Mouse (Mus musculus): Measurements from ENCODE around the gene Topors.

The Topors gene

GRCm38 (mm10) chr4:40269430-40270032 is at the start of gene Topors, which contains the start of gene Smim27:
Gene Topors (minus strand): TSS chr4:40269850.
Gene Smim27 (plus strand): TSS chr4:40269579.
- H3K9me3 ChIP-seq (ENCODE audit: low read length): no peaks in the 10 kb centered on the region
- peak within 1 kb of the TSS; percentile 98 for H3K4me3 ChIP-seq (replicated peaks; ENCODE audit: low read length)
- peaks cover 64% of the 10 kb centered on the region for H3K36me3 ChIP-seq (ENCODE audit: insufficient read depth, low read length)
- H3K4me1 ChIP-seq (replicated peaks; ENCODE audit: low read depth, low read length): peaks cover 60% of the 10 kb centered on the region
- no peaks in the 10 kb centered on the region for H3K27me3 ChIP-seq (ENCODE audit: insufficient read depth, low read length)
- TF ChIP-seq CTCF (conservative IDR thresholded peaks at IDR 0.05; ENCODE audit: low read length) (no peak), POU5F1 (IDR thresholded peaks at IDR 0.05; ENCODE audit: borderline replicate concordance, low read length) (no peak), NANOG (IDR thresholded peaks at IDR 0.05; ENCODE audit: borderline replicate concordance, low read length) (no peak)

- Histone ChIP-seq H3K4me3 (replicated peaks; ENCODE audit: low read length) (no peak overlapping the region), H3K4me1 (replicated peaks; ENCODE audit: low read depth, low read length) (no peaks in the 10 kb centered on the region)
Observed at GRCm38 (mm10) chr4:40317404-40317803, 47.8 kb upstream of the Topors start.

GRCm38 (mm10) chr4:40313026-40313425 is 43.4 kb upstream of the Topors start:
- no peak overlapping the region for H3K4me3 ChIP-seq (replicated peaks; ENCODE audit: low read length)
- peaks cover 7% of the 10 kb centered on the region; the same call in 1 of the 2 replicates for H3K9me3 ChIP-seq (ENCODE audit: low read length)
- peaks cover 1% of the 10 kb centered on the region for H3K4me1 ChIP-seq (replicated peaks; ENCODE audit: low read depth, low read length)
- H3K36me3 ChIP-seq (ENCODE audit: insufficient read depth, low read length): no peaks in the 10 kb centered on the region
- TF ChIP-seq CTCF (conservative IDR thresholded peaks at IDR 0.05; ENCODE audit: low read length): no peak
- no peak for TF ChIP-seq NANOG (IDR thresholded peaks at IDR 0.05; ENCODE audit: borderline replicate concordance, low read length)
- TF ChIP-seq POU5F1 (IDR thresholded peaks at IDR 0.05; ENCODE audit: borderline replicate concordance, low read length): no peak
- H3K27me3 ChIP-seq (ENCODE audit: insufficient read depth, low read length): peaks cover 10% of the 10 kb centered on the region

More at GRCm38 (mm10) chr4:40317404-40317803, 47.8 kb upstream of the Topors start:
- H3K27me3 ChIP-seq (ENCODE audit: insufficient read depth, low read length): no peaks in the 10 kb centered on the region
- peaks cover 7% of the 10 kb centered on the region; the same call in 1 of the 2 replicates for H3K9me3 ChIP-seq (ENCODE audit: low read length)
- TF ChIP-seq CTCF (conservative IDR thresholded peaks at IDR 0.05; ENCODE audit: low read length) (no peak), POU5F1 (IDR thresholded peaks at IDR 0.05; ENCODE audit: borderline replicate concordance, low read length) (no peak), NANOG (IDR thresholded peaks at IDR 0.05; ENCODE audit: borderline replicate concordance, low read length) (no peak)
- no peaks in the 10 kb centered on the region for H3K36me3 ChIP-seq (ENCODE audit: insufficient read depth, low read length)

- H3K9me3 ChIP-seq (ENCODE audit: low read length): peaks cover 7% of the 10 kb centered on the region; the same call in 1 of the 2 replicates
- no peaks in the 10 kb centered on the region for H3K36me3 ChIP-seq (ENCODE audit: insufficient read depth, low read length)
- peaks cover 17% of the 10 kb centered on the region for H3K27me3 ChIP-seq (ENCODE audit: insufficient read depth, low read length)
- TF ChIP-seq POU5F1 (IDR thresholded peaks at IDR 0.05; ENCODE audit: borderline replicate concordance, low read length): no peak
- TF ChIP-seq NANOG (IDR thresholded peaks at IDR 0.05; ENCODE audit: borderline replicate concordance, low read length): no peak
- no peak for TF ChIP-seq CTCF (conservative IDR thresholded peaks at IDR 0.05; ENCODE audit: low read length)
- peaks cover 6% of the 10 kb centered on the region for H3K4me1 ChIP-seq (replicated peaks; ENCODE audit: low read depth, low read length)
- H3K4me3 ChIP-seq (replicated peaks; ENCODE audit: low read length): no peak overlapping the region
Observed at GRCm38 (mm10) chr4:40312213-40312612, 42.6 kb upstream of the Topors start.

GRCm38 (mm10) chr4:40310796-40311383 is 41.2 kb upstream of the Topors start:
- Histone ChIP-seq H3K4me3 (replicated peaks; ENCODE audit: low read length) (no peak overlapping the region), H3K9me3 (ENCODE audit: low read length) (peaks cover 7% of the 10 kb centered on the region; the same call in 1 of the 2 replicates), H3K27me3 (ENCODE audit: insufficient read depth, low read length) (peaks cover 21% of the 10 kb centered on the region), H3K36me3 (ENCODE audit: insufficient read depth, low read length) (no peaks in the 10 kb centered on the region), H3K4me1 (replicated peaks; ENCODE audit: low read depth, low read length) (peaks cover 6% of the 10 kb centered on the region)
- TF ChIP-seq CTCF (conservative IDR thresholded peaks at IDR 0.05; ENCODE audit: low read length): no peak
- TF ChIP-seq POU5F1 (IDR thresholded peaks at IDR 0.05; ENCODE audit: borderline replicate concordance, low read length): no peak
- no peak for TF ChIP-seq NANOG (IDR thresholded peaks at IDR 0.05; ENCODE audit: borderline replicate concordance, low read length)

DNA sequence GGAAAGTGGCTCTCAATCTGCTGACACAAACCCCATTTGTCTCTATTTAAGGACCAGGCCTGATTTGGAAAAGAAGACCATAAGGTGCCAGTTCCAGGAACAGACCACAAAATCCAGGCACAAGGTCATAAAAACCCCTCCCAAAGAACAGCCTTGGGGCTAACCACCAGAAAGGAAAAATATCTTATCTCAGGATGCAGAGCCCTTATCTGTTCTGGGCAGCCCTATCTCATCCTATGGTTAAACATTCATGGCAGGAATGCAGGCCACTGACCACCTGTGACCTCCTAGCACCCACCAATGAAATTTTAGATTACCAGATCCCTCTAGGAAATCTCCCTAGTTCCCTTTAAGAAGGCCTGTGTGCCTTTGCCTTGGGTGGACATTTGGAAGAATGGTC is 40.0 kb upstream of the Topors start:
- Histone ChIP-seq H3K9me3 (ENCODE audit: low read length) (peaks cover 7% of the 10 kb centered on the region; the same call in 1 of the 2 replicates), H3K27me3 (ENCODE audit: insufficient read depth, low read length) (peaks cover 26% of the 10 kb centered on the region), H3K4me1 (replicated peaks; ENCODE audit: low read depth, low read length) (peaks cover 6% of the 10 kb centered on the region), H3K36me3 (ENCODE audit: insufficient read depth, low read length) (no peaks in the 10 kb centered on the region), H3K4me3 (replicated peaks; ENCODE audit: low read length) (no peak overlapping the region)
- TF ChIP-seq CTCF (conservative IDR thresholded peaks at IDR 0.05; ENCODE audit: low read length): no peak
- TF ChIP-seq NANOG (IDR thresholded peaks at IDR 0.05; ENCODE audit: borderline replicate concordance, low read length): no peak
- TF ChIP-seq POU5F1 (IDR thresholded peaks at IDR 0.05; ENCODE audit: borderline replicate concordance, low read length): no peak

- peaks cover 23% of the 10 kb centered on the region for H3K27me3 ChIP-seq (ENCODE audit: insufficient read depth, low read length)
- TF ChIP-seq NANOG (IDR thresholded peaks at IDR 0.05; ENCODE audit: borderline replicate concordance, low read length) (no peak), POU5F1 (IDR thresholded peaks at IDR 0.05; ENCODE audit: borderline replicate concordance, low read length) (no peak), CTCF (conservative IDR thresholded peaks at IDR 0.05; ENCODE audit: low read length) (no peak)
- no peaks in the 10 kb centered on the region for H3K36me3 ChIP-seq (ENCODE audit: insufficient read depth, low read length)
- H3K4me1 ChIP-seq (replicated peaks; ENCODE audit: low read depth, low read length): peaks cover under 1% of the 10 kb centered on the region; the same call in 1 of the 2 replicates
- H3K4me3 ChIP-seq (replicated peaks; ENCODE audit: low read length): no peak overlapping the region
- peaks cover 8% of the 10 kb centered on the region for H3K9me3 ChIP-seq (ENCODE audit: low read length)
Observed at GRCm38 (mm10) chr4:40302445-40303125, 32.9 kb upstream of the Topors start.

DNA sequence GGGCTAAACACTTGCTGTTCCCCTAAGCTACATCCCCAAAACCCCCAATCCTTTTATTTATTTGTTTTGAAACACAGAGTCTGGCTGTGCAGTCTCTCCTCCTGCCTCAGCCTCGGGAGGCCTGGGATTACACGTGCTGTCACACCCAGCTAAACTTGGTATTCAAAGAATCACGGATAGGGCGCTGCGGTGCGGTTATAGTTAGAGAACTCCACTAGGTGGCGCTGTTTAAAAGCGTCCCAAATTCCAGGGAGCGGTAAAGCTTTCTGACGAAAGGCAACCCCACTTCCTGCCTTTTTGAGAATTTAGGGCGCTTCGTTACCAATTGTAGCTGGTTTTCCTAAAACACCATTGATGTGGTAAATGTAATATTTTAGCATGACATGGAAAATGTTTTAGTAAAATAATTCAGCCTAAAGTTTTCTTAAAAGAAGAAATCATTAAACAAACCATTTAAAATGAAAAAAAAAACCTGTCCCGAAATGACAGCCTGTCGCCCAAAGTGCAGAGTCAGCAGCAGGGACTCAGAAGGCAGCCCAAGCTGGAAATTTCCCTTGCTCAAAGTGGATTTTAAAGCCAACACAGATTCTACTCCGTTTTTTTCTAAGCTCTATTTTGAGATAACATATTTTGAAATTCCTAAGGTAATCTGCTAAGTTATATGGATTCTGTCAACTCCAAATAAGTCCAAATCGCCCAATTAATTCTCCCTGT is 31.6 kb upstream of the Topors start:
- Histone ChIP-seq H3K4me3 (replicated peaks; ENCODE audit: low read length) (no peak overlapping the region), H3K4me1 (replicated peaks; ENCODE audit: low read depth, low read length) (no peaks in the 10 kb centered on the region), H3K36me3 (ENCODE audit: insufficient read depth, low read length) (no peaks in the 10 kb centered on the region), H3K9me3 (ENCODE audit: low read length) (peaks cover 8% of the 10 kb centered on the region), H3K27me3 (ENCODE audit: insufficient read depth, low read length) (peaks cover 16% of the 10 kb centered on the region)
- TF ChIP-seq CTCF (conservative IDR thresholded peaks at IDR 0.05; ENCODE audit: low read length) (peak; percentile 67), NANOG (IDR thresholded peaks at IDR 0.05; ENCODE audit: borderline replicate concordance, low read length) (no peak)
